Mouse (Mus musculus) cerebellum, adult 2 months (tissue): ENCODE measurements around the gene Cerk. TPM values are rescaled to one million over a fixed set of nuclear protein-coding genes. Genes with fewer than 3 reads are reported as not detected.

ENCODE experiments used
- DNase-seq, 2 experiments: peaks; one replicate each; pipeline ENCODE4 v3.0.0; 2021
- H3K27ac ChIP-seq: fragments of 200-500 bp; 2 replicates; pipeline ENCODE4 v1.5.1; 2012; ENCODE audit warnings: low read length, control low read depth, inconsistent platforms; ENCODE audit not compliant: insufficient read depth
- H3K27me3 ChIP-seq: fragments of 200-500 bp; 2 replicates; pipeline ENCODE4 v1.6.1; 2012; ENCODE audit warnings: inconsistent platforms, mild to moderate bottlenecking, low read length, moderate library complexity; ENCODE audit not compliant: control insufficient read depth, insufficient read depth
- H3K4me1 ChIP-seq: fragments of 200-500 bp; 2 replicates; pipeline ENCODE4 v1.6.1; 2011; ENCODE audit warnings: low read length; ENCODE audit not compliant: control insufficient read depth, insufficient read depth
- H3K4me3 ChIP-seq: fragments of 200-500 bp; replicated peaks from 2 replicates; pipeline ENCODE3; 2011; ENCODE audit warnings: mild to moderate bottlenecking, low read depth, low read length, control low read depth; ENCODE audit not compliant: insufficient read depth
- CTCF ChIP-seq: fragments of 200-500 bp; IDR thresholded peaks from 2 replicates; pipeline ENCODE4 v1.5.1; 2011; ENCODE audit warnings: low read depth, mild to moderate bottlenecking, control low read depth, low read length, moderate library complexity, borderline replicate concordance; ENCODE audit not compliant: insufficient read depth
- POLR2A ChIP-seq: fragments of 200-500 bp; IDR thresholded peaks from 2 replicates; pipeline ENCODE4 v1.6.1; 2011; ENCODE audit warnings: low read length, control low read depth, borderline replicate concordance; ENCODE audit not compliant: insufficient read depth
- WGBS: fragments of 180-500 bp; shearing (Covaris S2); methylation state at CpG from one replicate; pipeline ENCODE4 v1.1.7; 2018; 5-methylcytosine and 5-hydroxymethylcytosine counted together
- polyA plus RNA-seq: library from polyadenylated mRNA; depleted of rRNA; stranded (reverse); fragments of >200 nt; gene quantifications from 2 replicates; pipeline ENCODE4 v1.2.3, GENCODE M21; 2012

The Cerk gene
- polyA plus RNA-seq, 1 experiment: 152 TPM

DNA sequence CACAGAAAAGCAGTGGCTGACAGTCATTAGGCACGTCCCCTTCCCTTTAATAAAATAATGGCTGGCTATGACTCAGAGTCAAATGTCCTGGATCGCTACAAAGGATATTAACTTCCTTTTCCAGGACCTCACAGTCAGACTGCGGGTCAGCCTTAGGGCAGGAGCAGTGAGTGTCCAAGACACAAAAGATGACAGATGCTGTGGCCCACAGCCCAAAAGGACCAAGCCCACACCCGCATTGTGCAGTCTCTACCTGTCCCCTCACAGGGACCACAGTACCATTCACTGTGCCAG lies 16.2 kb downstream of the Cerk start:
- no peak for TF ChIP-seq CTCF
- no peak for TF ChIP-seq POLR2A
- H3K27me3 ChIP-seq: no peaks in the 10 kb centered on the region
- H3K27ac ChIP-seq: peak overlapping the region; percentile 15; the same call in 1 of the 2 replicates
- H3K4me1 ChIP-seq: peaks cover 79% of the 10 kb centered on the region
- no peak overlapping the region for H3K4me3 ChIP-seq
- WGBS: 18% methylated on average over 4 of the region's 4 CpGs
- no peak for DNase-seq

- TF ChIP-seq CTCF: no peak
- no peak for TF ChIP-seq POLR2A
- Histone ChIP-seq H3K4me3 (no peak overlapping the region), H3K27ac (peak overlapping the region; percentile 25; the same call in 1 of the 2 replicates), H3K4me1 (peaks cover 76% of the 10 kb centered on the region), H3K27me3 (no peaks in the 10 kb centered on the region)
- DNase-seq: peak in 1 of 2 experiments; percentile 37
- 50% methylated on average over 12 of the region's 12 CpGs for WGBS
Measured at GRCm38 (mm10) chr15:86168941-86169816, 16.8 kb downstream of the Cerk start.

DNA sequence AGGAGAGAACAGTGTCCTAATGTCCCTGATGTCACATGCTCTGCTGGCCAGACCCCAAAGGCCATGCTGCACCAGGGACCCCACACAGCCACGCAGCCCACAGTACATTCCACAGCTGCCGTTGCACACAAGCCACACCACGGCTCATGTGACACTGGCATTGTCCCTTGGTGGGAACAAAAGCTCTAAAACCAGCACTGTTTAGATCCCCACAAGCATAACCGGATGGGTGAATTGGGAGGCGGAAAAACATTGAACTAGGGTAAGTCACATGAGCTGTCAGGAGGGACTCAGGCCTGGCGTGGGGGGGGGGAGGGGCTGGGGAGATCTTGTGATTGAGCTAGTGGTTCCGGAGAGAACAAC lies 17.5 kb downstream of the Cerk start:
- DNase-seq: peak in 1 of 2 experiments; percentile 46
- H3K4me1 ChIP-seq: peaks cover 69% of the 10 kb centered on the region
- no peak for TF ChIP-seq POLR2A
- TF ChIP-seq CTCF: no peak
- H3K4me3 ChIP-seq: no peak overlapping the region
- WGBS: 47% methylated on average over 7 of the region's 7 CpGs
- no peaks in the 10 kb centered on the region for H3K27me3 ChIP-seq
- peak overlapping the region; percentile 45; the same call in 1 of the 2 replicates for H3K27ac ChIP-seq

DNA sequence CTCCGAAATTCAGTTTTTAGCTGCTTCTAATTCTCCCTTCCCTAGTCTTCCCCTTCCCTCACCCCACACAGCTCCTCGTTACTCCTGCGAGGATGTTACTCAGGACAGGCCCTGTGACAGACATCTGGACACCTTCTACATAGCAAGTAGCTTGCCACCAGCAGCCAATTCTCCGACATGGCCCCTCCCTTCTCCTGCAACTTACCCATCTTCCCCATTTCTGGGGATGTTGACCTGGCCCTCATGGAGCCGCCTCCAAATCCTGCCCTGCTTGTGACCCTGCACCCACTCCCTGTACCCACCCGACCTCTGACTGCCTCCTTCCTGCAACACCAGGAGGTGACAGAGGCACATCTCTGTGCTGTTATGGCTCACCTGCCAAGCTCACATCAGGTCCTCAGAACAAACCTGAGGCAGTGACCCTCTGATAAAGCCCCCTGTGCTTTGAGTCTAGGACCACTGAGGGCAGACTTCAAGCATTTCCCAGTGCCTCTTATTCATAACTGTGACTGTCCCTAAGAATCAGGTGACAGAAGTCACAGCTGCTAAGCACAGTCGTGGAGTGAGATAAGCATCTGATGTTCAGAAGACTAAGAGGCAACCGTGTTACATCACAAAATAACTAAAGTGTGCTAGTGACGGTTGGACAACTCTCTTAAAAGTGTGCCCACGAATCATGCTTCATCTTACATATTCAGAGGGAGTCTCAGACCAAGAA lies 18.0 kb downstream of the Cerk start:
- no peak for DNase-seq
- TF ChIP-seq POLR2A: no peak
- TF ChIP-seq CTCF: no peak
- WGBS: 49% methylated on average over 10 of the region's 10 CpGs
- Histone ChIP-seq H3K27me3 (no peaks in the 10 kb centered on the region), H3K4me3 (no peak overlapping the region), H3K27ac (peak overlapping the region; percentile 45; the same call in 1 of the 2 replicates), H3K4me1 (peaks cover 64% of the 10 kb centered on the region)

- H3K27ac ChIP-seq: peak overlapping the region; percentile 49; the same call in 1 of the 2 replicates
- DNase-seq: peak; percentile 85 to 96
- peaks cover 56% of the 10 kb centered on the region for H3K4me1 ChIP-seq
- H3K27me3 ChIP-seq: no peaks in the 10 kb centered on the region
- WGBS: 8% methylated on average over 7 of the region's 7 CpGs
- TF ChIP-seq CTCF (no peak), POLR2A (no peak)
- no peak overlapping the region for H3K4me3 ChIP-seq
Measured at GRCm38 (mm10) chr15:86167032-86167655, 18.8 kb downstream of the Cerk start.

DNA sequence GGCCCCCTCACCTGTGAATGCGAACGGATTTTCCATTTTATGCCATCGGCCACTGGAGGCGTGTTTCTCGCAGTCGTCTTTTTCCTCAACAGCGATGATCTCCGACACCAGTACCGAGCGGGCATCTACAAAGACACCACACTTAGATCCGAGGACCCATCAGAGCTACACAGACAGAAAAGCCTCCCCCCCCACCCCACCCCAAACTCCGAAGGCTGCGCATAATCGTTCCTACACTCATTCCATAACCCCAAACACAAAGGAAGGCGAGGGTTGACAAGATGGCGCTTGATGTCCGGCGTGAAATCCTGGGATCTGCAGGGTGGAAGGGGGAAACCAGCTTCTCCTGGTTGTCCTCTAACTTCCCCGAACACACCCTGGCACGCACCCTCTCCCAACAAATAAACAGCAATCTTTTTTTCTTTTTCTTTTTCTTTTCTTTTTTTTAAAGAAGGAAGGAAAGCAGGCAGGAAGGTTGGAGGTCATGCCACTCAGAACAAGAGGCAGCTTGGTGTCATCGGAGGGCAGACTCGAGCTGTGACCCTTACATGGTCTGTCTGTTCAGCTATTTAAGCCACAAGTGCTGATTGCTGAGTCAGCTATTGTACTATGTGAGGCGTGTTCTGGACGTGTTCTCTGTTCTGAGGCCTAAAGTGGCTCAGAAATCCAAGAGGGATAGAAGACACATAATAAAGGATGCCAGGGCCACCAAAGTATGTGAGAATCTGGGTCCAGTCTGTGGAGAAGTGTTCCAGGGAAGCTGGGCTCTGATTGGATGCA lies 19.9 kb downstream of the Cerk start:
- TF ChIP-seq CTCF (no peak), POLR2A (no peak)
- 89% methylated on average over 24 of the region's 24 CpGs for WGBS
- no peak for DNase-seq

GRCm38 (mm10) chr15:86164718-86165345 lies 21.1 kb downstream of the Cerk start:
- no peaks in the 10 kb centered on the region for H3K27me3 ChIP-seq
- H3K4me1 ChIP-seq: peaks cover 45% of the 10 kb centered on the region
- WGBS: 79% methylated on average over 21 of the region's 21 CpGs
- no peak for DNase-seq
- no peak overlapping the region for H3K4me3 ChIP-seq
- TF ChIP-seq CTCF: no peak
- no peak overlapping the region for H3K27ac ChIP-seq

More for the DNA sequence above, 19.9 kb downstream of the Cerk start:
- peaks cover 51% of the 10 kb centered on the region for H3K4me1 ChIP-seq
- H3K27me3 ChIP-seq: no peaks in the 10 kb centered on the region
- no peak overlapping the region; the same call in 1 of the 2 replicates for H3K27ac ChIP-seq
- no peak overlapping the region for H3K4me3 ChIP-seq
